Mouse (Mus musculus): Measurements from ENCODE around the gene Nprl2. TPM values are rescaled to one million over a fixed set of nuclear protein-coding genes. Genes with fewer than 3 reads are reported as not detected.

Gene Nprl2
- polyA plus RNA-seq, 1 experiment from 2014 or later: 32.4 TPM

- Histone ChIP-seq H3K4me2 (ENCODE audit: low read depth, low read length) (no peak overlapping the region), H3K27ac (ENCODE audit: low read length) (no peak overlapping the region), H3K4me3 (ENCODE audit: low read length) (no peak overlapping the region), H3K36me3 (ENCODE audit: control insufficient read depth, insufficient read depth) (no peaks in the 10 kb centered on the region), H3K4me1 (ENCODE audit: control insufficient read depth, insufficient read depth, low read length) (no peaks in the 10 kb centered on the region), H3K9me3 (replicated peaks; ENCODE audit: control insufficient read depth, low read length) (no peaks in the 10 kb centered on the region), H3K27me3 (ENCODE audit: control insufficient read depth, insufficient read depth, low read length) (no peaks in the 10 kb centered on the region), H3K9ac (ENCODE audit: low read length) (no peak overlapping the region)
- 80% methylated on average over 14 of the region's 14 CpGs for WGBS
- no peak for ATAC-seq (replicated peaks; ENCODE audit: extremely low read depth, insufficient read depth, low FRiP score)
These were observed 31.5 kb upstream of the Nprl2 start for GRCm38 (mm10) chr9:107510384-107511100.

DNA sequence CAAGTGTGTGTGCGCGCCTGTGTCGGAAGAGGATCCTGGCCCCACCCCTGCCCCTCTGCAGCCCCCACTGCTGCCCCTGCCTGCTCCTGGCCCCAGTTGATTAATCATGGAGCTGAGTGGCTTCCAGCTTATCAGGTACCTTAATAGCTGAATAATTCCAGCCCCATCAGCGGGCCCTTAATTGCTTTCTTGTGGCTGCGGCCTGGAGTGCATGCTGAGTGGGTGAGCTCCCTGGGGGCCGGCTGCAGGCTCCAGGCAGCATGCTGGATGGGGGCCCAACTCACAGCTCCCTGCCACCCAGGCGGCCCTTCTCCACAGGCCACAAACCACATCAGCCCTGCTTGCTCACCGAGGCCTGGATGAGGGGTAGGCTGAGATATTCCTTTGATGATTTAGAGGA lies 30.6 kb upstream of the Nprl2 start:
- WGBS: 45% methylated on average over 8 of the region's 8 CpGs
- H3K27ac ChIP-seq (ENCODE audit: low read length): no peak overlapping the region
- H3K9me3 ChIP-seq (replicated peaks; ENCODE audit: control insufficient read depth, low read length): no peaks in the 10 kb centered on the region

GRCm38 (mm10) chr9:107512326-107512725 lies 29.7 kb upstream of the Nprl2 start:
- WGBS: 84% methylated on average over 16 of the region's 16 CpGs
- H3K27me3 ChIP-seq (ENCODE audit: control insufficient read depth, insufficient read depth, low read length): no peaks in the 10 kb centered on the region
- no peak for ATAC-seq (replicated peaks; ENCODE audit: extremely low read depth, insufficient read depth, low FRiP score)
- no peak overlapping the region for H3K27ac ChIP-seq (ENCODE audit: low read length)
- H3K4me1 ChIP-seq (ENCODE audit: control insufficient read depth, insufficient read depth, low read length): no peaks in the 10 kb centered on the region
- no peak overlapping the region for H3K9ac ChIP-seq (ENCODE audit: low read length)
- H3K9me3 ChIP-seq (replicated peaks; ENCODE audit: control insufficient read depth, low read length): no peaks in the 10 kb centered on the region
- no peak overlapping the region for H3K4me2 ChIP-seq (ENCODE audit: low read depth, low read length)
- no peak overlapping the region for H3K4me3 ChIP-seq (ENCODE audit: low read length)
- H3K36me3 ChIP-seq (ENCODE audit: control insufficient read depth, insufficient read depth): no peaks in the 10 kb centered on the region

More for the DNA sequence above, 30.6 kb upstream of the Nprl2 start:
- Histone ChIP-seq H3K4me3 (ENCODE audit: low read length) (no peak overlapping the region), H3K36me3 (ENCODE audit: control insufficient read depth, insufficient read depth) (no peaks in the 10 kb centered on the region), H3K9ac (ENCODE audit: low read length) (no peak overlapping the region), H3K4me2 (ENCODE audit: low read depth, low read length) (no peak overlapping the region), H3K4me1 (ENCODE audit: control insufficient read depth, insufficient read depth, low read length) (no peaks in the 10 kb centered on the region), H3K27me3 (ENCODE audit: control insufficient read depth, insufficient read depth, low read length) (no peaks in the 10 kb centered on the region)
- no peak for ATAC-seq (replicated peaks; ENCODE audit: extremely low read depth, insufficient read depth, low FRiP score)

DNA sequence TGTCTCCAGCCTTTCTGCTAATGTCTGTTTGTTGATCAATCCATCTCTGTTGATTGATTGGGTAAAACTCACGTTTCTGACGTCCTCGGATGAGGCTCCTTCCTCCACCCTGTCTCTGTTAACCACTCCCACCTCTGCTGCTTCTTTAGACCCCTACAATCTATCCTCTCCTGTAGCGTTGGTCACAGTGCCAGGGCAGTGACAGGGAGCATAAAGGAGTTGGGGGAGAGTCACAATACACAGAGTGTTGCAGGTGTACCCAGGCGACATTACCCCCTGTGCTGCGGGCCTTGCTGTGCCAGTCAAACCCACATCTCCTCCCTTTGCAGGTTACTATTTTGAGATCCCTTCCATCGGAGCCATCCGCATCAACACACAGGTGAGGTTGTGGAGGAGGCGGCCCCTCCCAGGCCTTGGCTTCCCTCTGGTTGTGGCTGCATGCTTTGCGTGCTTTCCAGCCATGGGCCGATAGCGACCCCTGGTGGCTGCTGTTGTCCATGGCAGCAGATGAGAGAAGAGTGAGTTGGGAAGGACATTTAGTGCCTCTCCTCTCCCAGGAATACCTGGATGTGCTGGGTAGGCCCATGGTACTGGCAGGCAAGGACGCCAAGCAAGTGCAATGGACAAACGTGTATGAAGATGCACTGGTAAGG lies 27.6 kb upstream of the Nprl2 start:
- H3K4me3 ChIP-seq (ENCODE audit: low read length): no peak overlapping the region
- 27% methylated on average over 14 of the region's 14 CpGs for WGBS
- no peak overlapping the region for H3K9ac ChIP-seq (ENCODE audit: low read length)
- ATAC-seq (replicated peaks; ENCODE audit: extremely low read depth, insufficient read depth, low FRiP score): 0 out of 2 replicates have a peak, but pooled peaks have one; percentile 46
- H3K27me3 ChIP-seq (ENCODE audit: control insufficient read depth, insufficient read depth, low read length): no peaks in the 10 kb centered on the region
- H3K36me3 ChIP-seq (ENCODE audit: control insufficient read depth, insufficient read depth): no peaks in the 10 kb centered on the region
- H3K27ac ChIP-seq (ENCODE audit: low read length): no peak overlapping the region
- no peaks in the 10 kb centered on the region for H3K9me3 ChIP-seq (replicated peaks; ENCODE audit: control insufficient read depth, low read length)
- no peak overlapping the region for H3K4me2 ChIP-seq (ENCODE audit: low read depth, low read length)
- no peaks in the 10 kb centered on the region for H3K4me1 ChIP-seq (ENCODE audit: control insufficient read depth, insufficient read depth, low read length)

- H3K27ac ChIP-seq (ENCODE audit: low read length): no peak overlapping the region
- H3K4me3 ChIP-seq (ENCODE audit: low read length): no peak overlapping the region
- no peaks in the 10 kb centered on the region; the same call in 1 of the 2 replicates for H3K27me3 ChIP-seq (ENCODE audit: control insufficient read depth, insufficient read depth, low read length)
- 69% methylated on average over 6 of the region's 6 CpGs for WGBS
- no peak overlapping the region for H3K4me2 ChIP-seq (ENCODE audit: low read depth, low read length)
- no peak for ATAC-seq (replicated peaks; ENCODE audit: extremely low read depth, insufficient read depth, low FRiP score)
- no peak overlapping the region for H3K9ac ChIP-seq (ENCODE audit: low read length)
- H3K36me3 ChIP-seq (ENCODE audit: control insufficient read depth, insufficient read depth): no peaks in the 10 kb centered on the region
- H3K9me3 ChIP-seq (replicated peaks; ENCODE audit: control insufficient read depth, low read length): no peaks in the 10 kb centered on the region
- peaks cover 9% of the 10 kb centered on the region for H3K4me1 ChIP-seq (ENCODE audit: control insufficient read depth, insufficient read depth, low read length)
These were observed 21.7 kb upstream of the Nprl2 start for GRCm38 (mm10) chr9:107520331-107520730.

- Histone ChIP-seq H3K4me1 (ENCODE audit: control insufficient read depth, insufficient read depth, low read length) (peaks cover 9% of the 10 kb centered on the region), H3K4me3 (ENCODE audit: low read length) (peak overlapping the region; percentile 11), H3K36me3 (ENCODE audit: control insufficient read depth, insufficient read depth) (no peaks in the 10 kb centered on the region), H3K9me3 (replicated peaks; ENCODE audit: control insufficient read depth, low read length) (no peaks in the 10 kb centered on the region), H3K4me2 (ENCODE audit: low read depth, low read length) (peak overlapping the region; percentile 55; the same call in 1 of the 2 replicates), H3K9ac (ENCODE audit: low read length) (no peak overlapping the region), H3K27me3 (ENCODE audit: control insufficient read depth, insufficient read depth, low read length) (peaks cover 7% of the 10 kb centered on the region), H3K27ac (ENCODE audit: low read length) (peak overlapping the region; percentile 54; the same call in 1 of the 2 replicates)
- no peak for ATAC-seq (replicated peaks; ENCODE audit: extremely low read depth, insufficient read depth, low FRiP score)
- WGBS: 52% methylated on average over 5 of the region's 5 CpGs
These were observed 20.8 kb upstream of the Nprl2 start for GRCm38 (mm10) chr9:107521190-107521589.

- Histone ChIP-seq H3K27me3 (ENCODE audit: control insufficient read depth, insufficient read depth, low read length) (peaks cover 13% of the 10 kb centered on the region), H3K4me1 (ENCODE audit: control insufficient read depth, insufficient read depth, low read length) (peaks cover 14% of the 10 kb centered on the region), H3K27ac (ENCODE audit: low read length) (peak overlapping the region; percentile 54), H3K4me3 (ENCODE audit: low read length) (peak overlapping the region; percentile 11), H3K9ac (ENCODE audit: low read length) (peak overlapping the region; percentile 45), H3K4me2 (ENCODE audit: low read depth, low read length) (peak overlapping the region; percentile 55), H3K9me3 (replicated peaks; ENCODE audit: control insufficient read depth, low read length) (no peaks in the 10 kb centered on the region), H3K36me3 (ENCODE audit: control insufficient read depth, insufficient read depth) (no peaks in the 10 kb centered on the region)
- peak; percentile 25 for ATAC-seq (replicated peaks; ENCODE audit: extremely low read depth, insufficient read depth, low FRiP score)
- 25% methylated on average over 25 of the region's 25 CpGs for WGBS
These were observed 20.2 kb upstream of the Nprl2 start for GRCm38 (mm10) chr9:107521711-107522399.

DNA sequence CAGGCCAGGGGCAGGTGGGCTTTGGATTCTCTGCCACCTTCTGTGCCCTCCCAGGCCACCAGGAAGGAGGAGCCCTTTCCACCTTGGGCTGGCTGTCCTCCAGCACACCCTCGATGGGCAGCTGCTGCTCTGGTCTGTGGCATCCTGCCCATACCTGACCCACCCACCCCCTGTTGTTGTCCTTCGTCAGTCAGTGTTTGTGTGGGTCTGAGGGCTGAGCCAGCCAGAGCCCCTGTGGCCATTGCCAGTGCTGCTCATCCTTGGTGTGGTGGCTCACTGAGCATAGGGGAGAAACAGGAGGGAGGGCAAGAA lies 19.7 kb upstream of the Nprl2 start:
- peak overlapping the region; percentile 45 for H3K9ac ChIP-seq (ENCODE audit: low read length)
- H3K27ac ChIP-seq (ENCODE audit: low read length): no peak overlapping the region; the same call in 1 of the 2 replicates
- ATAC-seq (replicated peaks; ENCODE audit: extremely low read depth, insufficient read depth, low FRiP score): no peak
- H3K27me3 ChIP-seq (ENCODE audit: control insufficient read depth, insufficient read depth, low read length): peaks cover 13% of the 10 kb centered on the region
- H3K4me1 ChIP-seq (ENCODE audit: control insufficient read depth, insufficient read depth, low read length): peaks cover 14% of the 10 kb centered on the region
- H3K4me2 ChIP-seq (ENCODE audit: low read depth, low read length): peak overlapping the region; percentile 55
- 29% methylated on average over 2 of the region's 2 CpGs for WGBS
- no peaks in the 10 kb centered on the region for H3K36me3 ChIP-seq (ENCODE audit: control insufficient read depth, insufficient read depth)
- H3K4me3 ChIP-seq (ENCODE audit: low read length): no peak overlapping the region; the same call in 1 of the 2 replicates
- H3K9me3 ChIP-seq (replicated peaks; ENCODE audit: control insufficient read depth, low read length): no peaks in the 10 kb centered on the region

All from heart, embryonic 16.5 days (tissue).